In genomic region chr8:26308121-26308641, GRCm38 (mm10) we compare ENCODE assay signal across 17 mouse cellular contexts.
A peak's percentile ranks its signal among the peaks of the same experiment; 100 is the strongest.
DNase-seq lines count a peak whose midpoint lies in the region; ATAC-seq and TF ChIP-seq lines count a peak whose summit lies in the region.
"Had no signal": no experiment of that assay in that cellular context is flagged by ENCODE, and none has a peak within 500 bp of the region (broad histone marks: within the 10 kb centered on the region; RNA-seq: fewer than 3 reads in every experiment).

No protein-coding gene starts in this region.

- TF ChIP-seq CTCF in hindbrain, postnatal 0 days (IDR thresholded peaks at IDR 0.05; ENCODE audit: low read depth), result no peak
- no peak for TF ChIP-seq CTCF in midbrain, postnatal 0 days (IDR thresholded peaks at IDR 0.05)

- H3K9ac ChIP-seq in hindbrain, embryonic 11.5 days (ENCODE audit: low read depth, low read length), result no peak overlapping the region
- no peak overlapping the region for H3K9ac ChIP-seq in hindbrain, postnatal 0 days (replicated peaks; ENCODE audit: low read length)
- H3K9ac ChIP-seq in midbrain, embryonic 11.5 days (ENCODE audit: low read length), result no peak overlapping the region
- no peak overlapping the region for H3K9ac ChIP-seq in midbrain, postnatal 0 days (replicated peaks; ENCODE audit: low read length, poor library complexity, severe bottlenecking)
- H3K9ac ChIP-seq in embryonic facial prominence, embryonic 14.5 days (ENCODE audit: low read depth, low read length), result no peak overlapping the region
- no peak overlapping the region for H3K9ac ChIP-seq in stomach, embryonic 15.5 days
- H3K9ac ChIP-seq: liver, embryonic 13.5 days; neural tube, embryonic 13.5 days had no signal

- peak; percentile 31 for DNase-seq in hindbrain, embryonic 11.5 days (ENCODE audit: low spot score)
- DNase-seq in hindbrain, postnatal 0 days (ENCODE audit: low spot score), result no peak
- peak; percentile 84 for DNase-seq in midbrain, embryonic 11.5 days (ENCODE audit: low spot score, missing footprints)
- DNase-seq in midbrain, postnatal 0 days (ENCODE audit: low spot score), result no peak
- peak; percentile 72 for DNase-seq in embryonic facial prominence, embryonic 14.5 days (ENCODE audit: low spot score)
- no peak for DNase-seq in spleen, postnatal 10 days (ENCODE audit: low spot score in 2 of 2)
- no peak for DNase-seq in layer of hippocampus, postnatal 25 days (ENCODE audit: extremely low spot score in 1 of 2, low spot score in 1 of 2)
- DNase-seq: cerebellum, postnatal 25 days; kidney, adult 11 months; liver, embryonic 13.5 days; right cerebral cortex, adult 18-20 months; thymus, postnatal 25 days had no signal

- H3K4me2 ChIP-seq in hindbrain, embryonic 11.5 days (replicated peaks; ENCODE audit: low read depth, low read length), result no peak overlapping the region
- no peak overlapping the region for H3K4me2 ChIP-seq in hindbrain, postnatal 0 days (ENCODE audit: low read depth, low read length)
- H3K4me2 ChIP-seq in midbrain, embryonic 11.5 days, result no peak overlapping the region
- no peak overlapping the region for H3K4me2 ChIP-seq in midbrain, postnatal 0 days (ENCODE audit: low read depth, low read length, poor library complexity, severe bottlenecking)
- H3K4me2 ChIP-seq in embryonic facial prominence, embryonic 14.5 days (ENCODE audit: low read depth, low read length), result peak overlapping the region; percentile 37
- H3K4me2 ChIP-seq in stomach, embryonic 15.5 days, result peak overlapping the region; percentile 29
- H3K4me2 ChIP-seq: heart, embryonic 11.5 days; liver, embryonic 13.5 days; neural tube, embryonic 13.5 days had no signal

- H3K27me3 ChIP-seq in hindbrain, embryonic 11.5 days (ENCODE audit: control insufficient read depth, insufficient read depth, low read length), result no peaks in the 10 kb centered on the region
- no peaks in the 10 kb centered on the region for H3K27me3 ChIP-seq in hindbrain, postnatal 0 days (ENCODE audit: insufficient read depth, low read length)
- no peaks in the 10 kb centered on the region for H3K27me3 ChIP-seq in midbrain, embryonic 11.5 days (ENCODE audit: control insufficient read depth, insufficient read depth, low read length)
- H3K27me3 ChIP-seq in midbrain, postnatal 0 days (ENCODE audit: insufficient read depth, low read length), result no peaks in the 10 kb centered on the region
- no peaks in the 10 kb centered on the region for H3K27me3 ChIP-seq in embryonic facial prominence, embryonic 14.5 days (replicated peaks; ENCODE audit: control insufficient read depth, insufficient read depth, low read length)
- no peaks in the 10 kb centered on the region for H3K27me3 ChIP-seq in stomach, embryonic 15.5 days (replicated peaks)
- H3K27me3 ChIP-seq: liver, embryonic 13.5 days; neural tube, embryonic 13.5 days had no signal

- 32% methylated on average over 15 of the region's 15 CpGs for WGBS in hindbrain, embryonic 11.5 days
- WGBS in hindbrain, postnatal 0 days, result 36% methylated on average over 15 of the region's 15 CpGs
- 45% methylated on average over 15 of the region's 15 CpGs for WGBS in midbrain, embryonic 11.5 days
- WGBS in midbrain, postnatal 0 days, result 30% methylated on average over 15 of the region's 15 CpGs
- 24% methylated on average over 15 of the region's 15 CpGs for whole genome bisulfite sequencing in embryonic facial prominence, embryonic 14.5 days
- 18% methylated on average over 15 of the region's 15 CpGs for WGBS in stomach, embryonic 15.5 days

- no peak overlapping the region for H3K4me3 ChIP-seq in hindbrain, embryonic 11.5 days (ENCODE audit: low read depth, low read length)
- no peak overlapping the region for H3K4me3 ChIP-seq in hindbrain, postnatal 0 days (ENCODE audit: low read length)
- H3K4me3 ChIP-seq in midbrain, embryonic 11.5 days (ENCODE audit: low read depth, low read length), result no peak overlapping the region
- H3K4me3 ChIP-seq in midbrain, postnatal 0 days (ENCODE audit: low read depth, low read length), result no peak overlapping the region
- no peak overlapping the region for H3K4me3 ChIP-seq in embryonic facial prominence, embryonic 14.5 days (ENCODE audit: low read depth, low read length)
- H3K4me3 ChIP-seq in stomach, embryonic 15.5 days (replicated peaks), result no peak overlapping the region
- H3K4me3 ChIP-seq: forebrain, embryonic 10.5 days; liver, embryonic 13.5 days; neural tube, embryonic 13.5 days had no signal

- ATAC-seq in hindbrain, embryonic 11.5 days (ENCODE audit: low FRiP score), result no peak
- no peak for ATAC-seq in hindbrain, postnatal 0 days
- ATAC-seq in midbrain, embryonic 11.5 days (ENCODE audit: low FRiP score), result no peak
- no peak for ATAC-seq in midbrain, postnatal 0 days (ENCODE audit: low FRiP score)
- peak; percentile 55; the same call in 1 of the 2 replicates for ATAC-seq in embryonic facial prominence, embryonic 14.5 days (ENCODE audit: low read depth)
- no peak for ATAC-seq in stomach, embryonic 15.5 days (ENCODE audit: insufficient read depth, low FRiP score, low read depth)

- H3K9me3 ChIP-seq in hindbrain, embryonic 11.5 days (ENCODE audit: control insufficient read depth, low read length), result no peaks in the 10 kb centered on the region
- no peaks in the 10 kb centered on the region for H3K9me3 ChIP-seq in hindbrain, postnatal 0 days (ENCODE audit: low read length)
- no peaks in the 10 kb centered on the region for H3K9me3 ChIP-seq in midbrain, embryonic 11.5 days (ENCODE audit: control insufficient read depth, low read length)
- no peaks in the 10 kb centered on the region for H3K9me3 ChIP-seq in midbrain, postnatal 0 days (ENCODE audit: low read length)
- no peaks in the 10 kb centered on the region for H3K9me3 ChIP-seq in embryonic facial prominence, embryonic 14.5 days (ENCODE audit: control insufficient read depth, low read length)
- H3K9me3 ChIP-seq in stomach, embryonic 15.5 days, result no peaks in the 10 kb centered on the region
- H3K9me3 ChIP-seq: forebrain, embryonic 10.5 days; liver, embryonic 13.5 days; neural tube, embryonic 13.5 days had no signal

- no peak overlapping the region for H3K27ac ChIP-seq in hindbrain, embryonic 11.5 days (ENCODE audit: low read depth, low read length)
- no peak overlapping the region for H3K27ac ChIP-seq in hindbrain, postnatal 0 days
- H3K27ac ChIP-seq in midbrain, embryonic 11.5 days (ENCODE audit: low read depth, low read length), result no peak overlapping the region
- H3K27ac ChIP-seq in midbrain, postnatal 0 days (ENCODE audit: low read depth, low read length), result no peak overlapping the region
- H3K27ac ChIP-seq in embryonic facial prominence, embryonic 14.5 days (replicated peaks; ENCODE audit: low read depth, low read length), result no peak overlapping the region
- H3K27ac ChIP-seq in stomach, embryonic 15.5 days, result no peak overlapping the region
- H3K27ac ChIP-seq: forebrain, embryonic 10.5 days; liver, embryonic 13.5 days; macrophage; neural tube, embryonic 13.5 days had no signal

- H3K4me1 ChIP-seq in hindbrain, embryonic 11.5 days (replicated peaks; ENCODE audit: control insufficient read depth, insufficient read depth, low read length), result peaks cover 10% of the 10 kb centered on the region; the same call in 1 of the 2 replicates
- 0 out of 2 replicates have a peak, but pooled peaks cover 4% of the 10 kb centered on the region for H3K4me1 ChIP-seq in hindbrain, postnatal 0 days (ENCODE audit: insufficient read depth, low read length)
- no peaks in the 10 kb centered on the region for H3K4me1 ChIP-seq in midbrain, embryonic 11.5 days (ENCODE audit: control insufficient read depth, insufficient read depth, low read length)
- no peaks in the 10 kb centered on the region; the same call in 1 of the 2 replicates for H3K4me1 ChIP-seq in midbrain, postnatal 0 days (ENCODE audit: insufficient read depth, low read length)
- H3K4me1 ChIP-seq in embryonic facial prominence, embryonic 14.5 days (ENCODE audit: control insufficient read depth, insufficient read depth, low read length), result peaks cover 30% of the 10 kb centered on the region
- H3K4me1 ChIP-seq in stomach, embryonic 15.5 days, result peaks cover 8% of the 10 kb centered on the region; the same call in 1 of the 2 replicates
- H3K4me1 ChIP-seq: liver, embryonic 13.5 days had no signal

- H3K36me3 ChIP-seq in hindbrain, embryonic 11.5 days (ENCODE audit: control insufficient read depth, insufficient read depth, low read length), result no peaks in the 10 kb centered on the region
- no peaks in the 10 kb centered on the region for H3K36me3 ChIP-seq in hindbrain, postnatal 0 days (ENCODE audit: insufficient read depth, low read length)
- H3K36me3 ChIP-seq in midbrain, embryonic 11.5 days (ENCODE audit: control insufficient read depth, insufficient read depth, low read length), result no peaks in the 10 kb centered on the region
- no peaks in the 10 kb centered on the region for H3K36me3 ChIP-seq in midbrain, postnatal 0 days (ENCODE audit: insufficient read depth, low read length)
- no peaks in the 10 kb centered on the region for H3K36me3 ChIP-seq in embryonic facial prominence, embryonic 14.5 days (ENCODE audit: control insufficient read depth, insufficient read depth, low read length)
- no peaks in the 10 kb centered on the region for H3K36me3 ChIP-seq in stomach, embryonic 15.5 days
- H3K36me3 ChIP-seq: forebrain, embryonic 10.5 days; liver, embryonic 13.5 days; neural tube, embryonic 13.5 days had no signal

Comparison
In these comparisons a context has a peak if more than half of its experiments do, and no peak if none do; other contexts are left out.
1. DNase-seq: peak in hindbrain, embryonic 11.5 days (single experiment), midbrain, embryonic 11.5 days (single experiment) and embryonic facial prominence, embryonic 14.5 days (single experiment); none in hindbrain, postnatal 0 days (single experiment), midbrain, postnatal 0 days (single experiment), spleen, postnatal 10 days (0 of 2) and layer of hippocampus, postnatal 25 days (0 of 2).
2. H3K4me2 ChIP-seq: peak in embryonic facial prominence, embryonic 14.5 days (single experiment) and stomach, embryonic 15.5 days (single experiment); none in hindbrain, embryonic 11.5 days (single experiment), hindbrain, postnatal 0 days (single experiment), midbrain, embryonic 11.5 days (single experiment) and midbrain, postnatal 0 days (single experiment).